Mouse (Mus musculus): ENCODE measurements at regions not wholly inside any gene's neighbourhood (a gene's known extent, or its start where the extent isn't known, plus 50 kb on each side); places are given as distances from the start of the nearest gene placed in this dataset.

GRCm38 (mm10) chr5:46488140-46488942, 630.9 kb upstream of the Lcorl start:
- Histone ChIP-seq H3K36me3 (no peaks in the 10 kb centered on the region), H3K4me1 (no peaks in the 10 kb centered on the region), H3K4me3 (no peak overlapping the region), H3K27me3 (ENCODE audit: low read depth, poor library complexity, severe bottlenecking) (no peaks in the 10 kb centered on the region), H3K9me3 (replicated peaks) (no peaks in the 10 kb centered on the region), H3K27ac (replicated peaks) (no peak overlapping the region)
- WGBS = 81% methylated on average over 6 of the region's 6 CpGs
- DNase-seq (ENCODE audit: low spot score) = no peak

GRCm38 (mm10) chr5:46486740-46487326, 629.4 kb upstream of the Lcorl start:
- Histone ChIP-seq H3K27me3 (ENCODE audit: low read depth, poor library complexity, severe bottlenecking) (no peaks in the 10 kb centered on the region), H3K9me3 (replicated peaks) (no peaks in the 10 kb centered on the region), H3K4me3 (no peak overlapping the region), H3K36me3 (no peaks in the 10 kb centered on the region), H3K4me1 (no peaks in the 10 kb centered on the region), H3K27ac (replicated peaks) (no peak overlapping the region)
- 91% methylated on average over 1 of the region's 1 CpGs for WGBS
- DNase-seq (ENCODE audit: low spot score) = no peak

GRCm38 (mm10) chr5:46456356-46456755, 598.9 kb upstream of the Lcorl start:
- Histone ChIP-seq H3K27me3 (ENCODE audit: low read depth, poor library complexity, severe bottlenecking) (no peaks in the 10 kb centered on the region), H3K4me3 (no peak overlapping the region), H3K27ac (replicated peaks) (no peak overlapping the region), H3K36me3 (no peaks in the 10 kb centered on the region), H3K4me1 (no peaks in the 10 kb centered on the region), H3K9me3 (replicated peaks) (no peaks in the 10 kb centered on the region)
- WGBS = 92% methylated on average over 3 of the region's 3 CpGs
- no peak for DNase-seq (ENCODE audit: low spot score)

DNA sequence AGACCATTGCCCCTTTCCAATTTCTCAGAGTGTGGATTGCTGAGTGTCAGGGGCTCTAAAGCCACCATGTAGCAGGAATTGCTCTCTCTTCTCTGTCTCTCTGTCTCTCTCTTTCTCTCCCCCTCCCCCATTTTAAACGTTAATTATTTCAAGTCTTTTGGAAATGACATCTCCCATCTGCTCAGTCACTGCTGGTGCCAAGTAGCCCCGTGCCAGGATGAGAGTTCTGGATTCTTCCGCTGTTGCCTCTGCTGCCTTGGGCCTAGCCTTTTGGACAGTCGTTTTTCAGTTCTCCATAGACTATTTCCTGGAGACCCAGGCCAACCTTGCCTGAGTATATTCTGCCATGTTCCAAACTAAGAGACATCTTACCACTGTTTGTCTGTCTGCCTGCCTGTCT, 590.9 kb upstream of the Lcorl start:
- H3K27ac ChIP-seq (replicated peaks) = no peak overlapping the region
- H3K4me3 ChIP-seq = no peak overlapping the region
- no peaks in the 10 kb centered on the region for H3K36me3 ChIP-seq
- no peak for DNase-seq (ENCODE audit: low spot score)
- no peaks in the 10 kb centered on the region for H3K9me3 ChIP-seq (replicated peaks)
- H3K4me1 ChIP-seq = peaks cover 20% of the 10 kb centered on the region
- peaks cover 6% of the 10 kb centered on the region; the same call in 1 of the 2 replicates for H3K27me3 ChIP-seq (ENCODE audit: low read depth, poor library complexity, severe bottlenecking)
- 83% methylated on average over 4 of the region's 4 CpGs for WGBS

DNA sequence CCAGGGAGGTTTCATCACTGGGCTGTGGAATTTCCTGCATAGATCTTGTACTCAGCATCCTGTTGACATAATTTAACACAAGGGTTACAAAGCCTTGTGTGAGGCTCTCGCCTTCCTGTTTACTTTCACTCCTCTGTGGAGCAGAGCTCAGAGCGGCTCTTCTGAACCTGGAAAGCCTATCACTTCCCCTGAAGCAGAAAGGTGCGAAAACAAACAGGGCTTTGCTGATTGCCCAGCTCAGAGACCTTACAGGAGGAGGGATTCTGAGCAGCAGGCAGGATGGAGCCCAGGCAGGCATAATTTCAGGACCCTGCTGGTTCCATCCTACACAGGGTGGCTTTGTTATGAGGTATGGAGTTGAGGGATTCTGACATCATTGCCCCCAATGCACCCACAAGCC, 588.4 kb upstream of the Lcorl start:
- 46% methylated on average over 3 of the region's 3 CpGs for WGBS

DNA sequence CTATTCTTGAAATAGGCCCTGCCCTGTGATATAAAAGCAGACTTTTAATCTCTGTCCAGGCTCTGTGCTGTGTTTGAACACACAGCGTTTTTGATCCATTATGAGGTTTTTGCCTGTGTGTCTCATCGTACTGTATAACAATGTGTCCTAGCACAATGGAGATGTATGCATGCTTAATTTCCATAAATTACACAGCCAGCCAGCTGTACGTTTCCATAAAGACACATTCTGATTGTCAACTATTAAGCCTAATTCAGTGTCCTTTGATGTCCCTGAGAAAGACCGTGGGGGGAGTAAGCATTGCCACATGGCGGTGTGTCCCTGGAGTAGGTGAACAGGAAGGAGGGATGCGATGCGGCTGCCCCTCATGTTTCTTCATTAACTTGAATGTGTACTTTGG, 587.7 kb upstream of the Lcorl start:
- 42% methylated on average over 7 of the region's 7 CpGs for WGBS
- Histone ChIP-seq H3K27me3 (ENCODE audit: low read depth, poor library complexity, severe bottlenecking) (peaks cover 6% of the 10 kb centered on the region; the same call in 1 of the 2 replicates), H3K9me3 (replicated peaks) (0 out of 2 replicates have a peak, but pooled peaks cover under 1% of the 10 kb centered on the region), H3K27ac (replicated peaks) (peak overlapping the region; percentile 46; the same call in 1 of the 2 replicates), H3K36me3 (no peaks in the 10 kb centered on the region), H3K4me1 (peaks cover 20% of the 10 kb centered on the region), H3K4me3 (no peak overlapping the region)
- DNase-seq (ENCODE audit: low spot score) = no peak

More for the DNA sequence above, 588.4 kb upstream of the Lcorl start:
- peak; percentile 13 for DNase-seq (ENCODE audit: low spot score)
- H3K27ac ChIP-seq (replicated peaks) = 0 out of 2 replicates have a peak overlapping the region, but pooled peaks have one; percentile 49
- peaks cover 6% of the 10 kb centered on the region; the same call in 1 of the 2 replicates for H3K27me3 ChIP-seq (ENCODE audit: low read depth, poor library complexity, severe bottlenecking)
- peaks cover 20% of the 10 kb centered on the region for H3K4me1 ChIP-seq
- H3K4me3 ChIP-seq = no peak overlapping the region
- H3K36me3 ChIP-seq = no peaks in the 10 kb centered on the region
- H3K9me3 ChIP-seq (replicated peaks) = no peaks in the 10 kb centered on the region

DNA sequence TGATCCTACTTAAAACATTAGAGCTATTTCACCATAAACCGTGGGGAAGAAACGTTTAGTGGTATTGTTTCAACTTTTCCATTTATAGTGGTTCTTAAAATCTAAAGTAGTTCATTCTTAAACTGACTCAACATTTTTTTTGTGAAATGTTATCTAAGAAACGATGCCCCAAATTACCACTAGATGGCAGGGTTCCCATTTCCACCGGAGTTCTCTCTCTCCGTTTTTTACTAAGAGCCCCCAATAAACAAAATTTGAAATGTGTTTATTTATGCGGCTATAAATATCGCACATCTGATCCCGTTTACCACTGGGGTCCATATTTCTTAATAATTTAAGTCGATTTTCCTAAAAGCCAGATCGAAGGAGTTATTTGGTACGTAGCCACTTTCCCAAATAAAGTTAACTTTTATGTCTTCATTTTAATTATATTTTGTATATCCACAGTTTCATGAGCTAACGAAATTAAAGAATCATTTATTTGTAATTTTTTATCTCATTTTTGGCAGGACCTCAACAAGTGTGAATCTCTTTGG, 586.5 kb upstream of the Lcorl start:
- H3K36me3 ChIP-seq = no peaks in the 10 kb centered on the region
- H3K4me3 ChIP-seq = no peak overlapping the region
- H3K27me3 ChIP-seq (ENCODE audit: low read depth, poor library complexity, severe bottlenecking) = peaks cover 6% of the 10 kb centered on the region; the same call in 1 of the 2 replicates
- 0 out of 2 replicates have a peak, but pooled peaks cover 4% of the 10 kb centered on the region for H3K9me3 ChIP-seq (replicated peaks)
- no peak overlapping the region for H3K27ac ChIP-seq (replicated peaks)
- H3K4me1 ChIP-seq = peaks cover 15% of the 10 kb centered on the region
- no peak for DNase-seq (ENCODE audit: low spot score)
- WGBS = 20% methylated on average over 12 of the region's 12 CpGs

- 0 out of 2 replicates have a peak, but pooled peaks cover 4% of the 10 kb centered on the region for H3K9me3 ChIP-seq (replicated peaks)
- DNase-seq (ENCODE audit: low spot score) = no peak
- H3K4me3 ChIP-seq = no peak overlapping the region
- WGBS = 86% methylated on average over 6 of the region's 6 CpGs
- H3K4me1 ChIP-seq = peaks cover 15% of the 10 kb centered on the region
- no peak overlapping the region for H3K27ac ChIP-seq (replicated peaks)
- H3K27me3 ChIP-seq (ENCODE audit: low read depth, poor library complexity, severe bottlenecking) = no peaks in the 10 kb centered on the region
- no peaks in the 10 kb centered on the region for H3K36me3 ChIP-seq
Measured at GRCm38 (mm10) chr5:46442600-46443248, 585.3 kb upstream of the Lcorl start.

- Histone ChIP-seq H3K9me3 (replicated peaks) (0 out of 2 replicates have a peak, but pooled peaks cover 4% of the 10 kb centered on the region), H3K27me3 (ENCODE audit: low read depth, poor library complexity, severe bottlenecking) (no peaks in the 10 kb centered on the region), H3K4me1 (peaks cover 15% of the 10 kb centered on the region), H3K36me3 (no peaks in the 10 kb centered on the region), H3K4me3 (no peak overlapping the region), H3K27ac (replicated peaks) (no peak overlapping the region)
- no peak for DNase-seq (ENCODE audit: low spot score)
Measured at GRCm38 (mm10) chr5:46441716-46442115, 584.3 kb upstream of the Lcorl start.

GRCm38 (mm10) chr5:46431644-46432367, 574.4 kb upstream of the Lcorl start:
- Histone ChIP-seq H3K27me3 (ENCODE audit: low read depth, poor library complexity, severe bottlenecking) (no peaks in the 10 kb centered on the region), H3K36me3 (no peaks in the 10 kb centered on the region), H3K4me3 (no peak overlapping the region), H3K27ac (replicated peaks) (no peak overlapping the region), H3K9me3 (replicated peaks) (no peaks in the 10 kb centered on the region), H3K4me1 (peaks cover 7% of the 10 kb centered on the region; the same call in 1 of the 2 replicates)
- WGBS = 56% methylated on average over 3 of the region's 3 CpGs
- DNase-seq (ENCODE audit: low spot score) = no peak

GRCm38 (mm10) chr5:46422738-46423137, 565.3 kb upstream of the Lcorl start:
- DNase-seq (ENCODE audit: low spot score) = no peak
- WGBS = 63% methylated on average over 3 of the region's 3 CpGs
- H3K27me3 ChIP-seq (ENCODE audit: low read depth, poor library complexity, severe bottlenecking) = no peaks in the 10 kb centered on the region
- H3K4me1 ChIP-seq = no peaks in the 10 kb centered on the region
- no peak overlapping the region for H3K27ac ChIP-seq (replicated peaks)
- no peaks in the 10 kb centered on the region for H3K36me3 ChIP-seq
- H3K4me3 ChIP-seq = no peak overlapping the region
- no peaks in the 10 kb centered on the region for H3K9me3 ChIP-seq (replicated peaks)

DNA sequence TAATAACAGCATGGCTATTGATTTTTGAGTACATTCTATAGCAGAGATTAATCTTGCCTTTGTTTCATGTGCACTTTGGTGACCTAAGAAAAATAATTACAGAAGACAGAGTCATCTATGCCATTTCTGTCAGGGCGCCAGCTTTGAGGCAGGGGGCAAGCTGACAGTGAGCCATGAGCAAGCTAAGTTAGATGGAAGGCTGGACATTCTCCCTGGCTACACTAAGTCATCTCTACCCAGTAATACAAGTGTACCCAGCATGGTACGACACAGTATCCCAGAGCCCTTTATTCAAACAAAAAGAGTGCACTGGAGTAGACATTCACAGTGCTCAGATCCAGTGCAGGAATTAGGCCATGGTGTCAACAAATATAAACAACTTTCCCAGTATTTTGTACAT, 549.6 kb upstream of the Lcorl start:
- Histone ChIP-seq H3K27me3 (ENCODE audit: low read depth, poor library complexity, severe bottlenecking) (no peaks in the 10 kb centered on the region), H3K27ac (replicated peaks) (no peak overlapping the region), H3K9me3 (replicated peaks) (no peaks in the 10 kb centered on the region), H3K36me3 (no peaks in the 10 kb centered on the region), H3K4me3 (no peak overlapping the region), H3K4me1 (no peaks in the 10 kb centered on the region)
- WGBS = 76% methylated on average over 2 of the region's 2 CpGs
- DNase-seq (ENCODE audit: low spot score) = no peak

Measured in midbrain, embryonic 10.5 days (tissue).